Mouse (Mus musculus): ENCODE data around the gene Ndufab1. TPM values are rescaled to one million over a fixed set of nuclear protein-coding genes. Genes with fewer than 3 reads are reported as not detected.

Ndufab1 gene
- 694 and 758 TPM in 2 replicates for polyA plus RNA-seq (2015; fragmentation: Nextera tagmentation; extraction: Ambion mirVana)

GRCm38 (mm10) chr7:122101747-122102244 lies at the start of gene Ndufab1:
Ndufab1 (minus strand) TSS chr7:122101886.
- H3K36me3 ChIP-seq (ENCODE audit: control insufficient read depth, insufficient read depth, low read length), result peaks cover 3% of the 10 kb centered on the region; the same call in 1 of the 2 replicates
- H3K27me3 ChIP-seq (replicated peaks; ENCODE audit: control insufficient read depth, insufficient read depth, low read length), result no peaks in the 10 kb centered on the region
- peak within 1 kb of the TSS; percentile 80 for H3K4me2 ChIP-seq (ENCODE audit: low read length)
- under 1% methylated on average over 21 of the region's 43 CpGs for WGBS
- peak within 1 kb of the TSS; percentile 64 for H3K27ac ChIP-seq (ENCODE audit: low read depth, low read length)
- peak; percentile 99 for ATAC-seq
- no peaks in the 10 kb centered on the region for H3K9me3 ChIP-seq (ENCODE audit: control insufficient read depth, low read length)
- peak within 1 kb of the TSS; percentile 52 for H3K4me3 ChIP-seq (ENCODE audit: low read length)
- peak within 1 kb of the TSS; percentile 64 for H3K9ac ChIP-seq (ENCODE audit: low read depth, low read length)
- peaks cover 14% of the 10 kb centered on the region for H3K4me1 ChIP-seq (ENCODE audit: control insufficient read depth, insufficient read depth, low read depth, low read length)

GRCm38 (mm10) chr7:122140991-122141390 lies 39.3 kb upstream of the Ndufab1 start:
- no peaks in the 10 kb centered on the region for H3K9me3 ChIP-seq (ENCODE audit: control insufficient read depth, low read length)
- no peaks in the 10 kb centered on the region for H3K4me1 ChIP-seq (ENCODE audit: control insufficient read depth, insufficient read depth, low read depth, low read length)
- no peak overlapping the region for H3K9ac ChIP-seq (ENCODE audit: low read depth, low read length)
- no peak overlapping the region for H3K4me2 ChIP-seq (ENCODE audit: low read length)
- H3K27ac ChIP-seq (ENCODE audit: low read depth, low read length), result no peak overlapping the region
- peaks cover 50% of the 10 kb centered on the region for H3K36me3 ChIP-seq (ENCODE audit: control insufficient read depth, insufficient read depth, low read length)
- no peak overlapping the region for H3K4me3 ChIP-seq (ENCODE audit: low read length)
- ATAC-seq, result no peak
- H3K27me3 ChIP-seq (replicated peaks; ENCODE audit: control insufficient read depth, insufficient read depth, low read length), result no peaks in the 10 kb centered on the region

- H3K9ac ChIP-seq (ENCODE audit: low read depth, low read length), result no peak overlapping the region
- H3K27me3 ChIP-seq (replicated peaks; ENCODE audit: control insufficient read depth, insufficient read depth, low read length), result no peaks in the 10 kb centered on the region
- H3K4me2 ChIP-seq (ENCODE audit: low read length), result no peak overlapping the region
- WGBS, result 91% methylated on average over 5 of the region's 5 CpGs
- no peak overlapping the region for H3K27ac ChIP-seq (ENCODE audit: low read depth, low read length)
- peaks cover 38% of the 10 kb centered on the region for H3K36me3 ChIP-seq (ENCODE audit: control insufficient read depth, insufficient read depth, low read length)
- H3K4me3 ChIP-seq (ENCODE audit: low read length), result no peak overlapping the region
- no peak for ATAC-seq
- peaks cover 7% of the 10 kb centered on the region for H3K4me1 ChIP-seq (ENCODE audit: control insufficient read depth, insufficient read depth, low read depth, low read length)
- H3K9me3 ChIP-seq (ENCODE audit: control insufficient read depth, low read length), result no peaks in the 10 kb centered on the region
These were observed 36.5 kb upstream of the Ndufab1 start for GRCm38 (mm10) chr7:122138190-122138589.

GRCm38 (mm10) chr7:122137071-122137470 lies 35.4 kb upstream of the Ndufab1 start:
- no peak overlapping the region for H3K4me2 ChIP-seq (ENCODE audit: low read length)
- H3K9ac ChIP-seq (ENCODE audit: low read depth, low read length), result no peak overlapping the region
- no peak for ATAC-seq

GRCm38 (mm10) chr7:122135070-122135469 lies 33.4 kb upstream of the Ndufab1 start:
- H3K36me3 ChIP-seq (ENCODE audit: control insufficient read depth, insufficient read depth, low read length), result peaks cover 26% of the 10 kb centered on the region
- H3K4me3 ChIP-seq (ENCODE audit: low read length), result no peak overlapping the region
- H3K9ac ChIP-seq (ENCODE audit: low read depth, low read length), result no peak overlapping the region
- H3K4me1 ChIP-seq (ENCODE audit: control insufficient read depth, insufficient read depth, low read depth, low read length), result peaks cover 11% of the 10 kb centered on the region
- H3K4me2 ChIP-seq (ENCODE audit: low read length), result no peak overlapping the region
- no peak overlapping the region for H3K27ac ChIP-seq (ENCODE audit: low read depth, low read length)
- no peaks in the 10 kb centered on the region for H3K27me3 ChIP-seq (replicated peaks; ENCODE audit: control insufficient read depth, insufficient read depth, low read length)
- WGBS, result 69% methylated on average over 10 of the region's 10 CpGs
- no peaks in the 10 kb centered on the region for H3K9me3 ChIP-seq (ENCODE audit: control insufficient read depth, low read length)
- ATAC-seq, result no peak

More at GRCm38 (mm10) chr7:122137071-122137470, 35.4 kb upstream of the Ndufab1 start:
- no peaks in the 10 kb centered on the region for H3K27me3 ChIP-seq (replicated peaks; ENCODE audit: control insufficient read depth, insufficient read depth, low read length)
- no peaks in the 10 kb centered on the region for H3K9me3 ChIP-seq (ENCODE audit: control insufficient read depth, low read length)
- H3K4me3 ChIP-seq (ENCODE audit: low read length), result no peak overlapping the region
- H3K36me3 ChIP-seq (ENCODE audit: control insufficient read depth, insufficient read depth, low read length), result peaks cover 33% of the 10 kb centered on the region
- peaks cover 10% of the 10 kb centered on the region for H3K4me1 ChIP-seq (ENCODE audit: control insufficient read depth, insufficient read depth, low read depth, low read length)
- no peak overlapping the region for H3K27ac ChIP-seq (ENCODE audit: low read depth, low read length)

GRCm38 (mm10) chr7:122133338-122133625 lies 31.6 kb upstream of the Ndufab1 start:
- Histone ChIP-seq H3K36me3 (ENCODE audit: control insufficient read depth, insufficient read depth, low read length) (peaks cover 15% of the 10 kb centered on the region), H3K4me2 (ENCODE audit: low read length) (peak overlapping the region; percentile 92), H3K4me3 (ENCODE audit: low read length) (peak overlapping the region; percentile 93), H3K27me3 (replicated peaks; ENCODE audit: control insufficient read depth, insufficient read depth, low read length) (no peaks in the 10 kb centered on the region), H3K4me1 (ENCODE audit: control insufficient read depth, insufficient read depth, low read depth, low read length) (peaks cover 11% of the 10 kb centered on the region), H3K9ac (ENCODE audit: low read depth, low read length) (peak overlapping the region; percentile 89), H3K9me3 (ENCODE audit: control insufficient read depth, low read length) (no peaks in the 10 kb centered on the region), H3K27ac (ENCODE audit: low read depth, low read length) (peak overlapping the region; percentile 81)
- WGBS, result 20% methylated on average over 8 of the region's 8 CpGs
- ATAC-seq, result peak; percentile 43

GRCm38 (mm10) chr7:122132497-122133337 lies 31.0 kb upstream of the Ndufab1 start, which contains the start of the genes Palb2 and Dctn5:
Palb2 (minus strand) TSS chr7:122132985.
Dctn5 (plus strand) TSS chr7:122133041.
- H3K27ac ChIP-seq (ENCODE audit: low read depth, low read length), result peak within 1 kb of the TSS; percentile 81
- peaks cover 16% of the 10 kb centered on the region for H3K36me3 ChIP-seq (ENCODE audit: control insufficient read depth, insufficient read depth, low read length)
- H3K4me1 ChIP-seq (ENCODE audit: control insufficient read depth, insufficient read depth, low read depth, low read length), result peaks cover 11% of the 10 kb centered on the region
- no peaks in the 10 kb centered on the region for H3K27me3 ChIP-seq (replicated peaks; ENCODE audit: control insufficient read depth, insufficient read depth, low read length)
- H3K9me3 ChIP-seq (ENCODE audit: control insufficient read depth, low read length), result no peaks in the 10 kb centered on the region
- H3K9ac ChIP-seq (ENCODE audit: low read depth, low read length), result peak within 1 kb of the TSS; percentile 89
- WGBS, result under 1% methylated on average over 54 of the region's 54 CpGs
- peak; percentile 99 for ATAC-seq
- H3K4me3 ChIP-seq (ENCODE audit: low read length), result peak within 1 kb of the TSS; percentile 93
- peak within 1 kb of the TSS; percentile 92 for H3K4me2 ChIP-seq (ENCODE audit: low read length)

GRCm38 (mm10) chr7:122131834-122132233 lies 30.1 kb upstream of the Ndufab1 start:
- Histone ChIP-seq H3K36me3 (ENCODE audit: control insufficient read depth, insufficient read depth, low read length) (peaks cover 14% of the 10 kb centered on the region), H3K9ac (ENCODE audit: low read depth, low read length) (no peak overlapping the region), H3K4me2 (ENCODE audit: low read length) (peak overlapping the region; percentile 92), H3K9me3 (ENCODE audit: control insufficient read depth, low read length) (no peaks in the 10 kb centered on the region), H3K4me1 (ENCODE audit: control insufficient read depth, insufficient read depth, low read depth, low read length) (peaks cover 11% of the 10 kb centered on the region), H3K4me3 (ENCODE audit: low read length) (peak overlapping the region; percentile 93), H3K27ac (ENCODE audit: low read depth, low read length) (no peak overlapping the region), H3K27me3 (replicated peaks; ENCODE audit: control insufficient read depth, insufficient read depth, low read length) (no peaks in the 10 kb centered on the region)
- no peak for ATAC-seq

- H3K27me3 ChIP-seq (replicated peaks; ENCODE audit: control insufficient read depth, insufficient read depth, low read length), result no peaks in the 10 kb centered on the region
- H3K9ac ChIP-seq (ENCODE audit: low read depth, low read length), result no peak overlapping the region
- H3K4me3 ChIP-seq (ENCODE audit: low read length), result no peak overlapping the region
- ATAC-seq, result no peak
- WGBS, result 95% methylated on average over 11 of the region's 11 CpGs
- no peaks in the 10 kb centered on the region; the same call in 1 of the 2 replicates for H3K4me1 ChIP-seq (ENCODE audit: control insufficient read depth, insufficient read depth, low read depth, low read length)
- no peak overlapping the region for H3K27ac ChIP-seq (ENCODE audit: low read depth, low read length)
- peaks cover 9% of the 10 kb centered on the region; the same call in 1 of the 2 replicates for H3K36me3 ChIP-seq (ENCODE audit: control insufficient read depth, insufficient read depth, low read length)
- H3K4me2 ChIP-seq (ENCODE audit: low read length), result no peak overlapping the region
- H3K9me3 ChIP-seq (ENCODE audit: control insufficient read depth, low read length), result no peaks in the 10 kb centered on the region
These were observed 25.3 kb upstream of the Ndufab1 start for GRCm38 (mm10) chr7:122126946-122127345.

All from hindbrain, embryonic 16.5 days (tissue).